Mouse (Mus musculus) spleen, postnatal 10 days (tissue): Measurements from ENCODE around the gene Snap25.

Experiments
- DNase-seq, 2 experiments: peaks; one replicate each; pipeline ENCODE4 v3.0.0; 2021 to 2022; ENCODE audit warnings: low spot score in 2 of 2

Gene Snap25

DNA sequence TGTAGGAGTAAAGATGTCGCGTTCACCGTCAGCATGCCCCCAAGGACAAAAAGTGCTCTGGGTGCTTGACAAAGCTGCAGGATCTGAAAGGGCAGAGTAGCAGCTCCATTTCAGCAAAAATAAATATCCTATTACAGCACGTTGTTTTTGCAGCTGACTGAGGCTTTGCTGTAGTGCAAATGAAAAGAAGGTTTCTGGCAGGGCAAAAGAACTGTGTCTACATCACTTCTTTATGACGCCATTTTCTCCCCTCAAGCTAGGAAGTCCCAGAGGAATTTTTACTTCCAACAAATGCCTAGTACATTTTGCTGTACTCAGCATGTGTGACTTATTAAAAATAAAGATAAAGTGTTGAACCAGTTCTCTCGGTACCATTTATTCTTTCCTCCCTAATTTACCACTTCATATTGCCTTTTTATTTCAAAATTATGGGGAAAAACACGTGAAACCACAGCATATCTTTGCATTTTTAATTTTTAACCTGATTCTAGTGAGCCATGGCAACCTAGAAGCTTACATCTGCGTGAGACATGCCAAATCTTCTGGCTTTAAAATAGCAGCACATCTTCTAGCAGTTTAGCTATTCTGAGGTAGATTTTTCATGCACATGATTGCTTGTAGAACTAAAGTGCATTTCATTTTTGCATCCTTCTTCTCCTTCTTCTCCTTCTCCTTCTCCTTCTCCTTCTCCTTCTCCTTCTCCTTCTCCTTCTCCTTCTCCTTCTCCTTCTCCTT lies 94.9 kb downstream of the Snap25 start:
- DNase-seq = no peak

DNA sequence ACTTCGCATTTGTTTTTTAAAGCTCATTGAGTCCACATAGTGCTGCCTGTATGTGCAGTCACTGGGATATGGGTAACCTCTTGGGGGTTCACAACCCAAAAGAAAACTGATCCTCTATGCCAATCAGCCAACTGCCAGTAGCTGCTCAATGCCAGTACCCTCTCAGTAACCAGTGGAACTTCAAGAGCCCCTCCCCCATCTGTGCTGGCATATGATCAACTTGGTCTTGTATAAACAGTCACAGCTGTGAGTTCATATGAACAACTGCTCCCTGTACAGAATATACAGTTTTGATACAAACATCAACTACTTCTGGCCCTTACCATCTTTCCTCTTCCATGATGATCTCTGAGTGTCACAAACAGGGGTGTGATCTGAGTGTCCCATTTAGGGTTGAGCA lies 98.1 kb downstream of the Snap25 start:
- DNase-seq = no peak

DNA sequence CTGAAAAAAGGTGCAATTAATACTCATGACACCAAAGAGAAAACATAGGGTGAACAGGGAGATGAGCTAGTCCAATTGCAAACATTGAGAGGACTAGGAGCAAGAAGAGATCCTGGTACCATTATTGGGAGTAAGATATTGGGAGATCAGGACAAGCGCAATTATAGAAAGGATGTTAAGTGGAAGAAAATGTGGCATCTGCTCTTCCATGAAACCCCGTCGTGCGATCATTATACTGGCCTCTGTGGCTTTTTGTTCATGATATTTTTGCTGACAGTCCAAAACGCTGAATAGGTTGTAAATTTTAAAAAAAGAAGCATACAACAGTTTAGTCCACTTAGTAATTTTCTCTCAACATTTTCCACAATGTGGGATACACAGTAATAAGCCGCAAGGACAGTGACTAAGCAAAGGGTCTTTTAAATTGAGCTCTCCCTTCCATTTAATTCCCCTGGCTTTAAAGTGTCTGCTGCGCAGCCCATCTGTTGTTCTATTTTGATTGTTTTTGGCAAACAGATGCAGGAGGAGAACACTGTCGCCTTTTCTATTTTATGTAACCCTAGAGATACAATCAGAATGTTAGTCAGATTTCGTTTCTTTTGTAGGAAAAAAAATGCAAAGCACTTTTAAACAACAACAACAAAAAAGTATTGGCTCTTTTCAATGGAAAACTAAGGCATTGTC lies 103.6 kb downstream of the Snap25 start:
- no peak for DNase-seq

DNA sequence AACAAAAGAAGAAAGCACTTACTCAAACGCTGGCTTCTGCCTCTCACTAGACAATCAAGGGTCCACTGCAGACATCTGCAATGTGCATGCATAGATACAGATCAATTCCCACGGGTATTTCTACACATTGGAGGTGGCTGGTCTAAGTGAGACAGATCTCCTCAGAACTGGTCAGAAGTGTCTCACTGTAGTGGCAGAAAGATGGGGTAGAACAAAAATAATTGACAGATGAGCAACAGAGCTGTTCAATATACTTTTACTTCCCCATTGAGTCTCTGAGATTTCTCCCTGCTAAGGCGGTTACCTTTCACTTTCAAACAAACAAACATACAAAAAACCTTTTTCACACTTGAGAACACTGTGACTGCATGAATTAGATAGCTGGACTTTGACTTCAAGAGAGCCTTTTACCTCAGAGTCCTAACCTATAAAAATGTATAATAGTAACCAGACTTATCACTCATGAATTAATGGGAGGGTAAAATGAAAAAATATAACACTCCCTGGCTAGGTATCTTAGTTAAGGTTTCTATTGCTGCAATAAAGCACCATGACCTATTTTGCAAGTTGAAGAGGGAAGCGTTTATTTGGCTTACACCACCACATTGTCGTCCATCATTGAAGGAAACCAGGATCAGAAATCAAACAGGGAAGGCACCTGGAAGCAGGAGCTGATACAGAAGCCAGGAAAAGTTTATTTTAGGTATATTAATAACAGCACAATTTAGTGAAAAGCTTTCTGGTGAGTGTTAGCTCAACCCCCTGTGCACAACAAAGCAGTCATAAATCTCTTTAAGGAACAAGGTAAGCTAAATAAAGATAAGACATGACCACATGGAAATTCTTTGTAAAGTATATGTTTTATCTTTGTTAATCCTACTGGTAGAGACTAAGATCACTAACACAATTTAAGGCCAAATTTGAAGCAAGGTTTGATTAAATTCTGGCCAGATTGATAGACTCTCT lies 110.8 kb downstream of the Snap25 start:
- DNase-seq = no peak

DNA sequence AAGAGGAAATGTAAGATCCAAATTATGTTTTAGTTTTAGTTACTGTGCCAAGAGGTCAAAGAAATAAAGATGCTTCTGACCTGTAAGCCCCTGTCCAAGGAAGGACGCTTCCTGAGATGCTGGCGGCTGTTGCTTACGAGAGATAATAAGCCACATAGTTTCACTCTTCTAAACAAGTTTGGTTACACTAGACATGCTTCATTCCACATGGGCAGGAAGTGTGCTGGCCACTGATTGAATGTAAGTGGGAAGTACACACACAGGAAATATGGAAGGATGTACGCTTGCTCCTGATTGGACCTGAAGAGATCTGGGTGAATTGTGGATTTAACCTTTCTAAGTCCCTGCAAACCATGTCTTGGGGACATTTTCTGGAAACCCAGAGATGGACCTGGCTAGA lies 114.4 kb downstream of the Snap25 start:
- no peak for DNase-seq
